Mouse (Mus musculus): ENCODE measurements around the gene Lif.

DNA sequence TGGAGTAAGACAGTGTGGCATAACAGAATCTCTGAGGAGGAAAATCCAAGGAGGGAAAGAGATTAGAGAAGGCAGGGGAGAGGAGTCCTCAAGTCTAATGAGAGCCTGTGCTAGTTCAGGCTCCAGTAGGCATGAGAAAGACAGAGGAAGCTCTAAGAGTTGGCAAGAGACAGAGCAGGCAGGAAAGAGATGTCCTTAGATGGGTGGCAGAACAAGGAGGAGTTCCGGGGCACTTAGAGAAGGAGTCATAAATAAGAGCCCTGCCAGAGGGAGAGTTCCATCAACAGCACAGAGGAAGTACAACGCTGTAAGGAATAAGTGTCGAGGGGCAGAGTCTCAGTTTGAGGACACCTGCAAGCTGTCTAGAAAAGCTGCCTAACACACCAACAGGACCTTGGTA is 60.7 kb downstream of the Lif start:
- TF ChIP-seq ZNF384 (IDR thresholded peaks at IDR 0.05; ENCODE audit: low read depth, low read length), result no peak
- TF ChIP-seq JUND (IDR thresholded peaks at IDR 0.05; ENCODE audit: low read depth, low read length), result no peak

All from MEL (cell line).